Mouse (Mus musculus): ENCODE results near the gene Atp8b5.

DNA sequence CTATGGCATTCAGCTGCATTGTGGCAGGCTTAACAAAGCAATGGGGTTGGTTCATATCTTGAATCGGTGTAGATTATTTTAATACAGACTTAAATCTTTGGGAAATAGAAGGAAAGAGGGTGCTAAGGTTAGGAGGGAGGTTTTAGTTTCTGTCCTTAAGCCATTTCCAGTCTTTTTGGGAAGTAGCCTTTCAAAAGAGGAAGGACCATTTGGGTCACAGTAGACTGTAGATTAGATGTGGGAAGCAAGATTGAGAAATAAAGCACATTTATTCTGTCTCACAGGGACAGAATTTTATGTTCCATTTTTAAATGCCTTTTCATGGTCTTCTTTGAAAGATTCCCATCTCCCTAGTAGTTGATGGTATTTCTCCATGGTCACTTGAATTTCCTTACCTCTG is 49.0 kb upstream of the Atp8b5 start:
- no peak for TF ChIP-seq CTCF (IDR thresholded peaks at IDR 0.05; ENCODE audit: extremely low read depth, insufficient read length, insufficient replicate concordance, low read depth, low read length)
- no peak for TF ChIP-seq POLR2A (IDR thresholded peaks at IDR 0.05; ENCODE audit: low read depth, low read length)
